Mouse (Mus musculus) lung, embryonic 16.5 days (tissue): Measurements from ENCODE around the gene Lhfpl2. TPM values are rescaled to one million over a fixed set of nuclear protein-coding genes. Genes with fewer than 3 reads are reported as not detected.

ENCODE experiments used
- ATAC-seq: fragments of 200-750 bp; cut with Nextera tagmentation; 2 replicates; pipeline ENCODE4 v1.8.0; 2017; ENCODE audit warnings: low read depth, mild to moderate bottlenecking, moderate library complexity
- H3K27ac ChIP-seq: fragments of 300-500 bp; sonication (generic); 2 replicates; pipeline ENCODE4 v1.5.1; 2014; ENCODE audit warnings: mild to moderate bottlenecking, control low read depth, low read length
- H3K27me3 ChIP-seq: fragments of 300-500 bp; sonication (generic); 2 replicates; pipeline ENCODE4 v1.6.1; 2014; ENCODE audit warnings: low read depth, low read length, mixed read lengths; ENCODE audit not compliant: control insufficient read depth, insufficient read depth
- H3K36me3 ChIP-seq: fragments of 300-500 bp; sonication (generic); 2 replicates; pipeline ENCODE4 v1.6.1; 2014; ENCODE audit warnings: low read length; ENCODE audit not compliant: control insufficient read depth, insufficient read depth
- H3K4me1 ChIP-seq: fragments of 300-500 bp; sonication (generic); replicated peaks from 2 replicates; pipeline ENCODE4 v1.6.1; 2014; ENCODE audit warnings: low read length, mixed read lengths; ENCODE audit not compliant: control insufficient read depth, insufficient read depth
- H3K4me2 ChIP-seq: fragments of 300-500 bp; sonication (generic); 2 replicates; pipeline ENCODE4 v1.6.1; 2014; ENCODE audit warnings: low read depth, low read length, control low read depth
- H3K4me3 ChIP-seq: fragments of 300-500 bp; sonication (generic); 2 replicates; pipeline ENCODE4 v1.5.1; 2014; ENCODE audit warnings: mild to moderate bottlenecking, low read length, control low read depth
- H3K9ac ChIP-seq: fragments of 300-500 bp; sonication (generic); 2 replicates; pipeline ENCODE4 v1.6.1; 2014; ENCODE audit warnings: low read length, control low read depth
- H3K9me3 ChIP-seq: fragments of 300-500 bp; sonication (generic); 2 replicates; pipeline ENCODE4 v1.6.1; 2016; ENCODE audit warnings: low read length; ENCODE audit not compliant: control insufficient read depth
- WGBS: fragments of 180-500 bp; shearing (Covaris S2); extraction: QIAGEN DNeasy Blood & Tissue Kit; methylation state at CpG from one replicate; pipeline ENCODE4 v1.1.7; 2014; 5-methylcytosine and 5-hydroxymethylcytosine counted together
- polyA plus RNA-seq: library from polyadenylated mRNA; unstranded; fragments of >200 nt; fragmentation: Nextera tagmentation; extraction: Ambion mirVana; gene quantifications from 2 replicates; pipeline ENCODE4 v1.2.1, GENCODE M21; 2015

Gene Lhfpl2
- polyA plus RNA-seq, 1 experiment from 2014 or later: 54.1 TPM

DNA sequence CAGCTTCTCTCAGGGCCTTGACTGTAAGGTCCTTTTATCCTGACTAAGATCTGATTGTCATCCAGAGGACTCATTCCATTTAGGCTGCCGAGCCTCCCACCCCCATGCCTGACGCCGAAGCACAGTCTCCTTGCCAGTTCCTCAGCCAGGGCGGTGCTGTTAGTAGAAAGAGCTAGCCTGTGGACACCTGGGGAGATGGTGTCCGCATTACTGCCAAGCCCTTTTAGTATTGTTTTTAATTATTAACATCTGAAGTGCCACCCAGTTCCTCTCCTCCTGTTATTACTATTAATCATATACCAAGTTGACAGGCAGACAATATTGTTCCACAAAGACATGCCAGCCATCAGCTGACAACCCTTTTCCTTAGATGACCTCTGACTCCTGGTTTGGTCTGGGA lies 124.4 kb downstream of the Lhfpl2 start:
- Histone ChIP-seq H3K27ac (no peak overlapping the region), H3K36me3 (no peaks in the 10 kb centered on the region), H3K4me3 (no peak overlapping the region), H3K4me1 (peaks cover 22% of the 10 kb centered on the region), H3K27me3 (no peaks in the 10 kb centered on the region), H3K9ac (no peak overlapping the region), H3K4me2 (no peak overlapping the region), H3K9me3 (no peaks in the 10 kb centered on the region)
- no peak for ATAC-seq
- 75% methylated on average over 5 of the region's 5 CpGs for WGBS

DNA sequence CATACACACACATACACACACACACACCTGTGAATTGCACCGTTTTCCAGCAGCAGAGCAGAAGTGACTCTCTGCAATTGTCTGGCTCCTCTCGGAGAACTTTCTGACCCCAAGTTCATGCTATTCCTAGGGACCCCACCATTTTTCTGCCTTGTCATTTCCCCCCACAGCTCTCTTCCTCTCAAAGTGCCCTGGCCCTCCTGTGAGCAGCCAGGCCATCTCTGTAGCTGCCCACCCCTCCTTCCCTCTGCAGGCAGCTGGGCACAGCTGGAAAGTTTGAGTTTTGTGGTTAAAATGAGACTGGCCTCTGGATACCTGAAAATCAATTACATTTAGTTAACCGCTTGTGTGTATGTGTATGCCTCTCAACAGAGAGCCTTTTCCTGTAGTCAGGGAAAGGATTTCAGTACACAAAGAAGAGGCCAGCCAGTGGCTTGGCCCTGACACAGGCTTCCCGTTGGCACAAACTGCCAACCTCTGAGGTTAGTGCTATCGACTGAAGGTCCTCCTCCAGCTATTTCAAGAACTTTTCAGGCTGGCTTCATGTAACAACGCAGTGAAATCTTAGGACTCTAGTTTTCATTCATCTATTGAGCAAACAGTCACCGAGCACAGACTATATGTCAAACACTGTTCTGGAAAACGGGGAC lies 125.9 kb downstream of the Lhfpl2 start:
- 60% methylated on average over 8 of the region's 8 CpGs for WGBS
- no peak overlapping the region for H3K4me2 ChIP-seq
- H3K27ac ChIP-seq: no peak overlapping the region
- no peaks in the 10 kb centered on the region for H3K36me3 ChIP-seq
- H3K9me3 ChIP-seq: no peaks in the 10 kb centered on the region
- H3K9ac ChIP-seq: no peak overlapping the region
- H3K4me3 ChIP-seq: no peak overlapping the region
- no peak for ATAC-seq
- H3K4me1 ChIP-seq: peaks cover 18% of the 10 kb centered on the region
- H3K27me3 ChIP-seq: no peaks in the 10 kb centered on the region

DNA sequence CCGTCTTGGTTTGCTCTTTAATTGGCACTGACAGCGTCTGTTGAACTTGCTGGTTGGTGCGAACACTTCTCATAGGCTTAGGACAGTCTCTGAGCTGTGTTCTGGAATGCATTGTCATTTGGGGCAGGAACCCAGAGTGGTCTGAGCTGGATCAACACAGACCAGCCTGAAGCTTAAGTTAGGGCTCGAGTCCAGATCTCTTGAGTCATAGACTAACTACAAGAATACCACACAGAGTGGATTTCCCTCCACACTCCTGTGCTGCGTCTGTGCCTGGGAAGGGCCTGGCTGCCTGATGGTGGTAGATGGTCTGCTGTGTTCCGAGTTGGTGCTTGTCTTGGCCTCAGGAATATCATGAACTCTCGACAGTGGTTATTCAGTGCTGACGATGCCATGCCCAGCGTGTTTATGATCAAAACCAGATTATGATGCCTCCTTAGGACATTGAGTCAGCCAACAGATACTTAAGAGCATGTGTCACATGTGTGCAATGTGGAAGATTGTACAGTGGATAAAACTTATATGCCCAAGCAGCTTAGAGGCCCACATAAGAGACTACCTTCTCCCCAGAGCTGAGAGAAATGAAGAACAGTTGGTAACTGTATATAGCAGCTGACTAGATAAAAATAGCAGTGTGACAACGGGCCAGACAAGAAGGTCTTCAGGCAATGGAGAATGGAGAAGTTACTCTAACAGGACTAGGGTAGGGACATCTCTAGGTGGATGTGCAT lies 127.3 kb downstream of the Lhfpl2 start:
- Histone ChIP-seq H3K4me2 (no peak overlapping the region), H3K27ac (no peak overlapping the region), H3K27me3 (no peaks in the 10 kb centered on the region), H3K36me3 (no peaks in the 10 kb centered on the region), H3K9ac (no peak overlapping the region), H3K4me1 (peaks cover 18% of the 10 kb centered on the region), H3K4me3 (no peak overlapping the region), H3K9me3 (no peaks in the 10 kb centered on the region)
- ATAC-seq: no peak
- 79% methylated on average over 10 of the region's 10 CpGs for WGBS

DNA sequence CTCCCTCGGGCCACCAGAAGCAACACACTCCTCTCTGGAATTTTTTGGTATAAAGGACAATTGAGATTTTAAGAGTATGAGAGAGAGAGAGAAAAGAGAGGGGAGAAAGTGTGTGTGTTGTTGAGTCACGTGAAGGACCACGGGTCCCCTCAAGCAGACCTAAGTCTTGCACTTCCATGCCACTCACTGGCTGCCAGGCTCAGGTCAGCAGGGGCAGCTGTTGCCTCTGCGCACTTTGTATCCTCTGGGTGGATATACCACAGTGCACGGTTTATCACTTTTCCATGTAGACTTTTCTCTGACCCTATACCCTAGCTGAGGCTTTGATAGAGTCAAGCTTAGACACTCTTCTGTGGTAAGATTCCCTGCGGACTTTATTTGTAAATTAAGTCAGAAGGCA lies 128.0 kb downstream of the Lhfpl2 start:
- ATAC-seq: no peak
- Histone ChIP-seq H3K4me3 (no peak overlapping the region), H3K4me2 (no peak overlapping the region), H3K4me1 (peaks cover 18% of the 10 kb centered on the region), H3K9ac (no peak overlapping the region), H3K9me3 (no peaks in the 10 kb centered on the region), H3K27ac (no peak overlapping the region), H3K27me3 (no peaks in the 10 kb centered on the region), H3K36me3 (no peaks in the 10 kb centered on the region)
- 80% methylated on average over 5 of the region's 6 CpGs for WGBS

DNA sequence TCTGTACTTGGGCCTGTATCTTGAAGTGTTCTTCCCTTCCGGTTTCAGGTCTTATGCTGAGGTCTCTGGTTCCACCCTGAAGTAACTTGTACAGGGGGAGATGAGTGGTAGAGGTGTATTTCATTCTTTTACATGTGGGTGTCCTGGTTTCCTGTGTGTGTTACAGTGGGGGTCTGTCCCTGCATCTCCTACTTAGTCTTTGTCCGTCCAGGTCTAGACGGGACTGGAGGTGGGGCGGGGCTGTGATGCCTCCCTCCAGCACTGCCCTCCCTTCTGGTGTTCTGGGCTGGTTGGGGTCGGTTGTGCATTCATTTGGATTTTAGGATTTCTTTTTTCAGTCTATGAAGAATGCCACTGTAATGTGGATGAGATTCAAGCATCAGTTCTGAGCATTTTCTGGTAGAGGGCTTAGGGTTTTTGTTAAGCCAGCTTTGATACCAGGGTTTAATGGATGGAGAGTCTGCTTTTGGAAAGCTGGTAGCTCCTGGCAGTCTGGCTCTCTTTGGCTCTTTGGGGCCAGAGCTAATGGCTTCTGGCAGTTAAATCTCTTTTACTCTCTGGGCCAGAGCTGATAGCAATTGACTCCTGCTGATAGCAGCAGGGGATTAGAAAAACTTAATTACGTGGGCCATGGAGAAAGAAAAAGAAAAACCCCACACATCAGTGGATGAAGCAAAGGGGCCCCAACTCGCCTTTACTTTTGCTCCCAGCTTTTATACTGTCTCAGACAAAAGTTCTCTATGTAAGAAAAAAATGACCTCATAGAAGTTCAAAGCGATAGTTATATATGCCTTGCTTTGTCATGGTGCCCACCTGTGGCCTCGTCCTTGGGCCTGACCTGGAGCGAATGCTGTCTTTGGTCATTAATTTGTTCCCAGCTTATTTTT lies 130.8 kb downstream of the Lhfpl2 start:
- Histone ChIP-seq H3K9me3 (no peaks in the 10 kb centered on the region), H3K4me3 (no peak overlapping the region), H3K4me1 (peaks cover 9% of the 10 kb centered on the region; the same call in 1 of the 2 replicates), H3K4me2 (no peak overlapping the region), H3K36me3 (no peaks in the 10 kb centered on the region; the same call in 1 of the 2 replicates), H3K9ac (no peak overlapping the region), H3K27ac (no peak overlapping the region), H3K27me3 (no peaks in the 10 kb centered on the region)
- no peak for ATAC-seq
- WGBS: 72% methylated on average over 10 of the region's 10 CpGs

DNA sequence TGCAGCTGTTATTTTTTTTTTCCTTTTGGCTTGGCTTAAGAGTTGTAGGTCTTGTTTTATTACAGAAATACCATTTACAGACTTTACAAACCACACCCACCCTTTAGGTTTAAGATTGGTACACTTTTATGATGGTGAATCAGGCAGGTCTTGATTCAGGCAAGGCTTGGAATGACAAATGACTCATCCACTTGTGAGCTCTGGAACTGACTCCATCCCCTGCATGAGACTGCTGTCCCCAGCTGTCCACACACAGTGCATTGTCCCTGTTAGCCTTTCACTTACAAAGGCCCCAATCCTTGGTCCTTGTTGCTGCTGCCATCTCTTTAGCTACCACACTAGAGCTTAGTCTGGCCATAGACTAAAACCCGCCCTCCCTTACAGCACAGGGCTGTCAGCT lies 132.8 kb downstream of the Lhfpl2 start:
- peaks cover 3% of the 10 kb centered on the region for H3K36me3 ChIP-seq
- ATAC-seq: no peak; the same call in 1 of the 2 replicates
- H3K4me3 ChIP-seq: no peak overlapping the region
- no peaks in the 10 kb centered on the region for H3K9me3 ChIP-seq
- H3K27me3 ChIP-seq: no peaks in the 10 kb centered on the region
- 86% methylated on average over 1 of the region's 1 CpGs for WGBS
- H3K27ac ChIP-seq: no peak overlapping the region
- 0 out of 2 replicates have a peak, but pooled peaks cover 4% of the 10 kb centered on the region for H3K4me1 ChIP-seq
- H3K9ac ChIP-seq: no peak overlapping the region
- H3K4me2 ChIP-seq: no peak overlapping the region

DNA sequence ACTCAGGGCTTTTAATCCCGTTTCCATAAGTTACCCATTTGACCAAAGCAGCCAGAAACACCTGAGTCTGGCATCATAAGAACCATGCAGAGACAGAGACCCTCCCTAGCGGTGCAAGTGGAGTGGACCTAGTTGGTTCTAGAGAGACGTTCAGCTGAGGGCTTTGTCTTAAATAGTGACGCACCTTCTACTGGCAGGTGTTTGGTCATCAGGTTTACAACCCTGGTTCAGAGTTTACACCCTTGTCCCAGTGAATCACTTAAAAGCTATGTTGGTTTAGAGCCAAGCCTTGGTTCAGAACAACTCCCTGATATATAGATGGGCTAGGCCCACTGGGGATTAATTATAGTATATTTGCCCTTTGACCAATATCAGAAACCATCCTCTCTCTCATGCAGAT lies 135.6 kb downstream of the Lhfpl2 start:
- H3K4me2 ChIP-seq: no peak overlapping the region
- no peak for ATAC-seq
- WGBS: 85% methylated on average over 4 of the region's 4 CpGs

DNA sequence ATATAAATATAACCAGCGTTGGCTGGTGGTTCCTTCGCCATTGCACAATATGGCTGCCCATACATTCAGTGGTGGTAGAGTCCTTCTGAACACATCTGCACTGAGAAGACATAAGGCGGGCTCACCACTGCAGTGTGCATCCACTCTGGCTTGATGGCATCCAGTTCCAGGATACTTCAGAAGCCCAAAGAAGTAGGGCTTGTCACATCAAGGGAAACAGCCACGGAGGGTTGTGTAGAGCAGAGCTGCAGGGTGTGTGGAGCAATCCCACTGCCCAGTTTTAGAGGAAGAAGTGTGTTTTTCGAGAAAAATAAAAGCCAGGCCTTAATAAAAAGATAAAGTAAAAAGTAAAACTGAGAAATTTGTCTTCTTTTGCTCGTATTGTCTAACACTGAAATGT lies 141.0 kb downstream of the Lhfpl2 start:
- Histone ChIP-seq H3K9ac (no peak overlapping the region), H3K36me3 (peaks cover 3% of the 10 kb centered on the region; the same call in 1 of the 2 replicates), H3K27me3 (no peaks in the 10 kb centered on the region), H3K9me3 (no peaks in the 10 kb centered on the region), H3K4me2 (no peak overlapping the region), H3K27ac (no peak overlapping the region), H3K4me3 (no peak overlapping the region), H3K4me1 (peaks cover 4% of the 10 kb centered on the region; the same call in 1 of the 2 replicates)
- WGBS: 81% methylated on average over 6 of the region's 6 CpGs
- no peak for ATAC-seq

More for the DNA sequence above, 135.6 kb downstream of the Lhfpl2 start:
- Histone ChIP-seq H3K36me3 (peaks cover 3% of the 10 kb centered on the region), H3K4me3 (no peak overlapping the region), H3K9ac (no peak overlapping the region), H3K27me3 (no peaks in the 10 kb centered on the region), H3K9me3 (no peaks in the 10 kb centered on the region), H3K4me1 (no peaks in the 10 kb centered on the region), H3K27ac (no peak overlapping the region)

DNA sequence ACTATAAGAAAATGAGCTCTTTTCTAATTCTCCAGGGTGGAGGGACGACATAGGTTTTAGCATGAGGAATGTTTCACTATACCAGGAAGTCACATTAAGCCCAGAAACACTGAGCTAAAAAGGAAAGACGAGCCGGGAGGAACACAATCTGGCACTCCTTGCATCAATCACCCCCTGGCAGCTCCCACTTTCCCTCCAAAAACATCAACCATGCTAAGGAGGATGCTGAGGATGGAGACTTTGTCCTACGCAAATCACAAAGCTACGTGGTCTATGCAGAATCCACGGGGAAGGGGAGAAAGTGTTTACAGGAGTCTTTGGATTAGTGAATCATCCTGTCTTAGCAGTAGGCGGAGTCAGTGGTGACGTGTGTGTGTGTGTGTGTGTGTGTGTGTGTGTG lies 142.2 kb downstream of the Lhfpl2 start:
- Histone ChIP-seq H3K27ac (no peak overlapping the region), H3K4me1 (peaks cover 4% of the 10 kb centered on the region; the same call in 1 of the 2 replicates), H3K27me3 (no peaks in the 10 kb centered on the region), H3K4me3 (no peak overlapping the region), H3K4me2 (no peak overlapping the region), H3K36me3 (peaks cover 6% of the 10 kb centered on the region; the same call in 1 of the 2 replicates), H3K9me3 (no peaks in the 10 kb centered on the region), H3K9ac (no peak overlapping the region)
- 50% methylated on average over 8 of the region's 8 CpGs for WGBS
- no peak for ATAC-seq
